Mouse (Mus musculus) MEL (cell line): ENCODE data around the gene Sec23b. TPM values are rescaled to one million over a fixed set of nuclear protein-coding genes. Genes with fewer than 3 reads are reported as not detected.
A peak's percentile ranks its signal among the peaks of the same experiment; 100 is the strongest.
"Not testable (repeated sequence)": the region's sequence is repeated elsewhere in the genome, so short reads cannot be mapped to it uniquely, and the experiment has no call there.

Experiments used
- DNase-seq: peaks from one replicate; pipeline ENCODE4 v3.0.0; 2011; ENCODE audit warnings: low read depth, low spot score
- H3K27ac ChIP-seq: 2 replicates; pipeline ENCODE4 v1.5.1; 2012; ENCODE audit warnings: low read depth, mild to moderate bottlenecking, control low read depth, low read length, moderate library complexity; ENCODE audit not compliant: control insufficient read depth
- H3K27me3 ChIP-seq, 2 experiments: fragments of 150-350 bp in 1 of 2; sonication (generic) in 1 of 2; 2 replicates each; pipeline ENCODE4 v1.6.1; 2012; ENCODE audit warnings: low read length in 2 of 2, mild to moderate bottlenecking in 2 of 2, improper control_type of control experiment in 1 of 2, moderate library complexity in 1 of 2; ENCODE audit not compliant: insufficient read depth in 2 of 2, control insufficient read depth in 1 of 2
- H3K36me3 ChIP-seq, 2 experiments: 2 replicates each; pipeline ENCODE4 v1.6.1; 2012 to 2014; ENCODE audit warnings: low read length in 2 of 2, improper control_type of control experiment in 1 of 2, inconsistent platforms in 1 of 2, mild to moderate bottlenecking in 1 of 2; ENCODE audit not compliant: insufficient read depth in 2 of 2, control insufficient read depth in 1 of 2
- H3K4me1 ChIP-seq, 2 experiments: fragments of 150-350 bp in 1 of 2; sonication (generic) in 1 of 2; 2 replicates each; pipeline ENCODE4 v1.6.1; 2012; ENCODE audit warnings: low read length in 2 of 2, improper control_type of control experiment in 1 of 2, mild to moderate bottlenecking in 1 of 2; ENCODE audit not compliant: insufficient read depth in 2 of 2, control insufficient read depth in 1 of 2
- H3K4me3 ChIP-seq, 2 experiments: fragments of 150-350 bp in 1 of 2; sonication (generic) in 1 of 2; 2 replicates each; pipeline ENCODE4 v1.5.1; 2012; ENCODE audit warnings: low read depth in 2 of 2, low read length in 2 of 2, mild to moderate bottlenecking in 2 of 2, moderate library complexity in 2 of 2, control low read depth in 1 of 2, improper control_type of control experiment in 1 of 2; ENCODE audit not compliant: control insufficient read depth in 1 of 2, insufficient read depth in 1 of 2
- H3K79me2 ChIP-seq: 2 replicates; pipeline ENCODE4 v1.6.1; 2012; ENCODE audit warnings: mild to moderate bottlenecking, low read length, moderate library complexity; ENCODE audit not compliant: control insufficient read depth, poor library complexity, insufficient read depth
- H3K9ac ChIP-seq: 2 replicates; pipeline ENCODE4 v1.6.1; 2012; ENCODE audit warnings: low read depth, mild to moderate bottlenecking, control low read depth, low read length, moderate library complexity; ENCODE audit not compliant: control insufficient read depth, poor library complexity, severe bottlenecking
- H3K9me3 ChIP-seq: fragments of 150-350 bp; sonication (generic); replicated peaks from 2 replicates; pipeline ENCODE4 v1.6.1; 2012; ENCODE audit warnings: mild to moderate bottlenecking, low read length, improper control_type of control experiment, moderate library complexity; ENCODE audit not compliant: insufficient read depth
- CHD1 ChIP-seq: IDR thresholded peaks from 2 replicates; pipeline ENCODE4 v1.6.1; 2012; ENCODE audit warnings: low read depth, mild to moderate bottlenecking, inconsistent platforms, low read length, improper control_type of control experiment
- CTCF ChIP-seq, 3 experiments: IDR thresholded peaks in 2 of 3; conservative IDR thresholded peaks in 1 of 3; 2 replicates each; pipeline ENCODE4 v1.5.1; 2011 to 2012; ENCODE audit warnings: low read length in 3 of 3, low read depth in 2 of 3, mild to moderate bottlenecking in 2 of 3, improper control_type of control experiment in 1 of 3, inconsistent platforms in 1 of 3, mixed read lengths in 1 of 3, moderate library complexity in 1 of 3; ENCODE audit not compliant: control insufficient read depth in 1 of 3, insufficient read depth in 1 of 3, poor library complexity in 1 of 3, severe bottlenecking in 1 of 3
- ELF1 ChIP-seq: IDR thresholded peaks from 2 replicates; pipeline ENCODE4 v1.6.1; 2014; ENCODE audit warnings: low read depth, mild to moderate bottlenecking, inconsistent platforms, low read length, improper control_type of control experiment, moderate library complexity
- MAX ChIP-seq: IDR thresholded peaks from 2 replicates; pipeline ENCODE4 v1.6.1; 2011; ENCODE audit warnings: low read length, improper control_type of control experiment
- MAZ ChIP-seq: IDR thresholded peaks from 2 replicates; pipeline ENCODE4 v1.6.1; 2012; ENCODE audit warnings: low read depth, mild to moderate bottlenecking, inconsistent platforms, low read length, improper control_type of control experiment
- MXI1 ChIP-seq: IDR thresholded peaks from 2 replicates; pipeline ENCODE4 v1.6.1; 2011; ENCODE audit warnings: mild to moderate bottlenecking, low read depth, low read length, improper control_type of control experiment
- MYC ChIP-seq: IDR thresholded peaks from 2 replicates; pipeline ENCODE4 v1.6.1; 2011; ENCODE audit warnings: low read depth, mild to moderate bottlenecking, low read length, improper control_type of control experiment, moderate library complexity
- NELFE ChIP-seq: IDR thresholded peaks from 2 replicates; pipeline ENCODE4 v1.6.1; 2011; ENCODE audit warnings: low read depth, low read length, improper control_type of control experiment
- NRF1 ChIP-seq: IDR thresholded peaks from 2 replicates; pipeline ENCODE4 v1.6.1; 2014; ENCODE audit warnings: low read depth, mild to moderate bottlenecking, inconsistent platforms, low read length, improper control_type of control experiment, moderate library complexity; ENCODE audit not compliant: poor library complexity, insufficient read depth, severe bottlenecking
- RAD21 ChIP-seq: IDR thresholded peaks from 2 replicates; pipeline ENCODE4 v1.6.1; 2011; ENCODE audit warnings: mild to moderate bottlenecking, low read depth, low read length, improper control_type of control experiment
- SIN3A ChIP-seq: IDR thresholded peaks from 2 replicates; pipeline ENCODE4 v1.6.1; 2012; ENCODE audit warnings: low read length, improper control_type of control experiment, inconsistent platforms
- SMC3 ChIP-seq: IDR thresholded peaks from 2 replicates; pipeline ENCODE4 v1.6.1; 2011; ENCODE audit warnings: low read depth, low read length, improper control_type of control experiment
- TAL1 ChIP-seq: IDR thresholded peaks from 2 replicates; pipeline ENCODE4 v1.6.1; 2012; ENCODE audit warnings: mild to moderate bottlenecking, inconsistent platforms, low read length, moderate library complexity, mixed read lengths
- TCF12 ChIP-seq: IDR thresholded peaks from 2 replicates; pipeline ENCODE4 v1.6.1; 2014; ENCODE audit warnings: low read depth, mild to moderate bottlenecking, inconsistent platforms, low read length, improper control_type of control experiment, moderate library complexity
- USF1 ChIP-seq: IDR thresholded peaks from 2 replicates; pipeline ENCODE4 v1.6.1; 2014; ENCODE audit warnings: low read depth, mild to moderate bottlenecking, inconsistent platforms, low read length, improper control_type of control experiment, moderate library complexity
- ZNF384 ChIP-seq: IDR thresholded peaks from 2 replicates; pipeline ENCODE4 v1.6.1; 2012; ENCODE audit warnings: low read depth, mild to moderate bottlenecking, inconsistent platforms, low read length, improper control_type of control experiment
- polyA plus RNA-seq, 2 experiments: library from polyadenylated mRNA; stranded (reverse) in 1 of 2; unstranded in 1 of 2; fragments of >175 nt in 1 of 2; fragments of >200 nt in 1 of 2; gene quantifications; 2 replicates each; pipeline versions ENCODE4 v1.2.1 to v1.2.4; 2012; ENCODE audit warnings: low replicate concordance in 2 of 2, low read depth in 1 of 2; ENCODE audit not compliant: insufficient read length in 2 of 2, insufficient read depth in 1 of 2, missing spikeins in 1 of 2
- total RNA-seq: library from RNA; depleted of rRNA; stranded (reverse); fragments of 300-350 nt; gene quantifications from 2 replicates; pipeline ENCODE4 v1.2.3, GENCODE M21; 2012

Gene Sec23b
- total and polyA plus RNA-seq, 3 experiments, result 78.7 to 89.8 TPM; not detected in 1

- Histone ChIP-seq H3K79me2 (peaks cover 13% of the 10 kb centered on the region), H3K27me3 (no peaks in the 10 kb centered on the region), H3K4me1 (peaks cover 0 to 3% of the 10 kb centered on the region in 2 experiments; a peak in 2 of 4 replicates), H3K36me3 (peaks cover 2 to 6% of the 10 kb centered on the region in 2 experiments; a peak in 3 of 4 replicates), H3K4me3 (peak overlapping the region; percentile 83 to 93), H3K9me3 (no peaks in the 10 kb centered on the region), H3K9ac (peak overlapping the region; percentile 73), H3K27ac (peak overlapping the region; percentile 88)
- no peak for DNase-seq
- TF ChIP-seq TAL1, result no peak
Measured at GRCm38 (mm10) chr2:144555286-144555819, 676 bp upstream of the Sec23b start.

- no peaks in the 10 kb centered on the region for H3K79me2 ChIP-seq
- no peak overlapping the region for H3K27ac ChIP-seq
- DNase-seq, result peak; percentile 25
- H3K4me1 ChIP-seq, result no peaks in the 10 kb centered on the region
- no peaks in the 10 kb centered on the region for H3K9me3 ChIP-seq
- TF ChIP-seq NRF1 (no peak), MYC (no peak), MAX (no peak), SMC3 (peak; percentile 7; the same call in 1 of the 2 replicates), TCF12 (no peak), NELFE (no peak), SIN3A (no peak), CHD1 (no peak), RAD21 (peak; percentile 22), MXI1 (no peak), ELF1 (no peak), ZNF384 (no peak), MAZ (no peak), CTCF (IDR thresholded peaks at IDR 0.05 in 2 of 3, conservative IDR thresholded peaks at IDR 0.05 in 1 of 3; ENCODE audit: control insufficient read depth in 1 of 3, insufficient read depth in 1 of 3, low read depth in 2 of 3, low read length in 3 of 3, poor library complexity in 1 of 3, severe bottlenecking in 1 of 3) (peak; percentile 47 to 67 (median 62))
- TF ChIP-seq, all 39 proteins: peak for 3
- H3K9ac ChIP-seq, result no peak overlapping the region
- peaks cover 0 to 16% of the 10 kb centered on the region in 2 experiments; a peak in 2 of 4 replicates for H3K36me3 ChIP-seq
- no peak overlapping the region for H3K4me3 ChIP-seq
- no peaks in the 10 kb centered on the region for H3K27me3 ChIP-seq
Measured at GRCm38 (mm10) chr2:144588723-144589122, 32.7 kb downstream of the Sec23b start.

- H3K27ac ChIP-seq, H3K9me3 ChIP-seq, H3K79me2 ChIP-seq, H3K9ac ChIP-seq, H3K36me3 ChIP-seq, H3K4me3 ChIP-seq, H3K27me3 ChIP-seq, H3K4me1 ChIP-seq: not testable (repeated sequence)
- TF ChIP-seq MYC (0 out of 2 replicates have a peak, but pooled peaks have one; percentile 55), MXI1 (peak; percentile 37; the same call in 1 of the 2 replicates), USF1 (peak; percentile 61; the same call in 1 of the 2 replicates), SMC3 (0 out of 2 replicates have a peak, but pooled peaks have one; percentile 13), MAX (peak; percentile 45; the same call in 1 of the 2 replicates), CTCF (IDR thresholded peaks at IDR 0.05 in 2 of 3, conservative IDR thresholded peaks at IDR 0.05 in 1 of 3; ENCODE audit: control insufficient read depth in 1 of 3, insufficient read depth in 1 of 3, low read depth in 2 of 3, low read length in 3 of 3, poor library complexity in 1 of 3, severe bottlenecking in 1 of 3) (peak in 1 of 3 experiments; percentile 31; a peak in 2 of 6 replicates)
- peak; percentile 39 for DNase-seq
Measured at GRCm38 (mm10) chr2:144593036-144593435, 37.0 kb downstream of the Sec23b start.
